15 mouse cellular contexts compared by ENCODE assay signal in the genomic region with DNA sequence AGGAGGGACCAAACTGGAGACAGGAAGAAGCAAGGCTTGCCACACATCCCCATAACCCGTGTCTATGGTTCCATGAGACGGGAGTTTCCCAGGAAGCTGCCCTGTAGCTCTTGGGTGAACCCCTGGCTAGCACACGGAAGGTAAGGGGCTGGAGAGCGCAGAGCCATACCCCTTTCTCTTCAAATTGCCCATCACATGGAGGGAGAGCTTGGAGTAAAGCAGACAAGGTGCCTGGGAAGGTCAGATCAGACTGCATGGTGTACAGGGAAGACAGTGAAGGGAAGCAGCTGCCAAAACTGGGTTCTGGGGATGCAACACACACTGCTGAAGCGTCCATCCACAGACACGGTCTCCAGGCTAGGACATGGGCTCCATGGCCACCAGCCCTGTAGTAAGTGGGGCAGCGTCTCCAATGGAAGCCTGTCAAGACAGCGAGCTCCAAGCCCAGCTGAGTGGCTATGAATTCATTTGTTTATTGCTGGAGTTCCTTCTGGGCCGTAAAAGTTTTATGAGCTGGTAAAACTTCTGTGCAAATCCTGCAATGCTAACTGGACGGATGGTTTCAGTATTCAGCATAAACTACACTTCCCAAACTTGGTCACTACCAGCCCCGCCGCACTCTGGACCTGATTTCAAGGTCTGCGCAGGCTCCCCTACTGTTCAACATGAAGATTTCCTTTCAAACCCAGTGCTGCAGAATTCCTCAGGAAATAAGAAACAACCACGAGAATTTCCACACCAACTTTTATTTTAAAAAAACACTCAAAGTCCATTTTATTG. TPM values are rescaled to one million over a fixed set of nuclear protein-coding genes. Genes with fewer than 3 reads are reported as not detected.
DNase-seq lines count a peak whose midpoint lies in the region; ATAC-seq and TF ChIP-seq lines count a peak whose summit lies in the region.
"Had no signal": no experiment of that assay in that cellular context is flagged by ENCODE, and none has a peak within 500 bp of the region (broad histone marks: within the 10 kb centered on the region; RNA-seq: fewer than 3 reads in every experiment).

No protein-coding gene starts in this region.

- H3K9me3 ChIP-seq in E14TG2a.4 (ENCODE audit: low read length) = no peaks in the 10 kb centered on the region
- H3K9me3 ChIP-seq in intestine, embryonic 14.5 days (ENCODE audit: control insufficient read depth, low read length) = no peaks in the 10 kb centered on the region
- H3K9me3 ChIP-seq: embryonic facial prominence, embryonic 12.5 days had no signal

- 0 out of 2 replicates have a peak overlapping the region, but pooled peaks have one; percentile 20 for H3K4me3 ChIP-seq in E14TG2a.4 (replicated peaks; ENCODE audit: low read length)
- H3K4me3 ChIP-seq in intestine, embryonic 14.5 days (ENCODE audit: low read depth, low read length) = no peak overlapping the region
- H3K4me3 ChIP-seq: embryonic facial prominence, embryonic 12.5 days had no signal

- ATAC-seq in intestine, embryonic 14.5 days (replicated peaks; ENCODE audit: low FRiP score, low TSS enrichment, low read depth) = no peak
- ATAC-seq: CD4-positive, CD25-positive, alpha-beta regulatory T cell, adult 4 months had no signal

- peak overlapping the region; percentile 34; the same call in 1 of the 2 replicates for H3K27ac ChIP-seq in intestine, embryonic 14.5 days (ENCODE audit: low read depth)
- H3K27ac ChIP-seq: embryonic facial prominence, embryonic 12.5 days had no signal

- H3K36me3 ChIP-seq in E14TG2a.4 (ENCODE audit: insufficient read depth, low read length) = peaks cover 3% of the 10 kb centered on the region; the same call in 1 of the 2 replicates
- H3K36me3 ChIP-seq in intestine, embryonic 14.5 days (ENCODE audit: control insufficient read depth, insufficient read depth, low read length) = no peaks in the 10 kb centered on the region
- H3K36me3 ChIP-seq: embryonic facial prominence, embryonic 12.5 days had no signal

- TF ChIP-seq CTCF in E14TG2a.4 (conservative IDR thresholded peaks at IDR 0.05; ENCODE audit: low read length) = no peak

- H3K9ac ChIP-seq in intestine, embryonic 14.5 days (ENCODE audit: low read length) = no peak overlapping the region
- H3K9ac ChIP-seq: embryonic facial prominence, embryonic 12.5 days had no signal

- H3K27me3 ChIP-seq in E14TG2a.4 (ENCODE audit: insufficient read depth, low read length) = no peaks in the 10 kb centered on the region
- H3K27me3 ChIP-seq in intestine, embryonic 14.5 days (replicated peaks; ENCODE audit: control insufficient read depth, insufficient read depth, low read length) = no peaks in the 10 kb centered on the region
- H3K27me3 ChIP-seq: embryonic facial prominence, embryonic 12.5 days had no signal

- H3K4me1 ChIP-seq in E14TG2a.4 (replicated peaks; ENCODE audit: low read depth, low read length) = peaks cover 62% of the 10 kb centered on the region
- H3K4me1 ChIP-seq in intestine, embryonic 14.5 days (replicated peaks; ENCODE audit: control insufficient read depth, insufficient read depth, low read length) = peaks cover 47% of the 10 kb centered on the region

- WGBS in intestine, embryonic 14.5 days = 43% methylated on average over 14 of the region's 14 CpGs

- DNase-seq in heart, adult 11 months = peak; percentile 87
- no peak for DNase-seq in heart, adult 8-10 months (ENCODE audit: low spot score)
- no peak for DNase-seq in intestine, embryonic 14.5 days (ENCODE audit: low spot score)
- peak; percentile 71 to 76 for DNase-seq in kidney, postnatal 25 days
- no peak for DNase-seq in left cerebral cortex, adult 18-20 months (ENCODE audit: low spot score in 2 of 2)
- no peak for DNase-seq in right cerebral cortex, postnatal 10 days (ENCODE audit: low spot score in 2 of 2)
- DNase-seq in B cell, adult 2 months = no peak
- DNase-seq: adrenal gland, adult 8-10 months; thymus, postnatal 14 days had no signal

- H3K4me2 ChIP-seq in intestine, embryonic 14.5 days (ENCODE audit: low read length) = peak overlapping the region; percentile 18
- H3K4me2 ChIP-seq: embryonic facial prominence, embryonic 12.5 days had no signal

RNA-seq across cellular contexts. Expression of a gene that starts 16.0 kb away (rescaled TPM):
- total RNA-seq in heart, adult 8-10 months (2022) = 10 to 100 TPM; 45.5 to 59.7 (median 53.9) TPM
- polyA plus RNA-seq in intestine, embryonic 14.5 days (2014; fragmentation: Nextera tagmentation; extraction: Ambion mirVana) = 48.2 and 49.0 TPM in 2 replicates
- total RNA-seq in left cerebral cortex, adult 18-20 months (2021) = 100 to 1,000 TPM; 130 to 138 TPM

RNA-seq across cellular contexts. Expression of a gene that starts 45.1 kb away (rescaled TPM):
- not detected for total RNA-seq in heart, adult 8-10 months (2022)
- 1.3 and 2.9 TPM in 2 replicates for polyA plus RNA-seq in intestine, embryonic 14.5 days (2014; fragmentation: Nextera tagmentation; extraction: Ambion mirVana)
- 1 to 10 TPM; 2.2 to 3.7 TPM for total RNA-seq in left cerebral cortex, adult 18-20 months (2021)
- total RNA-seq: monocyte, adult 5-6 weeks had no signal
- polyA plus RNA-seq: CD4-positive, CD25-positive, alpha-beta regulatory T cell, adult 4 months; heart, postnatal 0 days; liver, embryonic 16.5 days had no signal

RNA-seq across cellular contexts. Expression of a gene that starts 55.3 kb away (rescaled TPM):
- 1 to 10 TPM; 2.1 to 3.6 (median 3.0) TPM for total RNA-seq in heart, adult 8-10 months (2022)
- polyA plus RNA-seq in intestine, embryonic 14.5 days (2014; fragmentation: Nextera tagmentation; extraction: Ambion mirVana) = 8.5 and 10.2 TPM in 2 replicates
- 1 to 10 TPM; 2.2 to 2.7 TPM for total RNA-seq in left cerebral cortex, adult 18-20 months (2021)
- total RNA-seq: monocyte, adult 5-6 weeks had no signal
- polyA plus RNA-seq: CD4-positive, CD25-positive, alpha-beta regulatory T cell, adult 4 months had no signal

Comparison
In these comparisons a context has a peak if more than half of its experiments do, and no peak if none do; other contexts are left out.
1. DNase-seq: peak in heart, adult 11 months (single experiment) and kidney, postnatal 25 days (2 of 2); none in heart, adult 8-10 months (single experiment), intestine, embryonic 14.5 days (single experiment), left cerebral cortex, adult 18-20 months (0 of 2), right cerebral cortex, postnatal 10 days (0 of 2) and B cell, adult 2 months (0 of 2).